Mouse (Mus musculus) spleen, postnatal 4 days (tissue): ENCODE data around the gene Snrk.
"Not testable (repeated sequence)": the region's sequence is repeated elsewhere in the genome, so short reads cannot be mapped to it uniquely, and the experiment has no call there.

Experiments used
- DNase-seq, 2 experiments: peaks; one replicate each; pipeline ENCODE4 v3.0.0; 2022; ENCODE audit warnings: low spot score in 2 of 2

Gene Snrk

DNA sequence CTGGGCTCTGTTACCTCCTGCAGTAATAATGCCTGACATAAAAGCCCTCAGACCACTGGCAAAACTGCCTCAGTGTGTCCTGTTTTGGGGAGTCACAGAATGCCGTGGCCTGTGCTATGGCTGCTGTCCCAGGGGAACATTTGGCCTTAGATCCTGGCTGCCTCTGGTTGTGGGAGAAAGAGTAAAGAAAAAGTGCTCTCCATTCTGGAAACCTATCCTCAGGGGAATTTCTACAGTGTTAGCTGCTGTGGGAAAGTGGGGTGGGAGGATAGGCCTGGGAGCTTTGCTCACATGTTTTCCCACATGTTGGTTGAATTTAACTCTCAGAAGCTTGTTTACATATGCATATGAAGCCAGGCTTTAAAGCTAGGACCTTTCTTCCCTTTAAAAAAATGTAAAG lies 26.2 kb downstream of the Snrk start:
- DNase-seq: no peak

DNA sequence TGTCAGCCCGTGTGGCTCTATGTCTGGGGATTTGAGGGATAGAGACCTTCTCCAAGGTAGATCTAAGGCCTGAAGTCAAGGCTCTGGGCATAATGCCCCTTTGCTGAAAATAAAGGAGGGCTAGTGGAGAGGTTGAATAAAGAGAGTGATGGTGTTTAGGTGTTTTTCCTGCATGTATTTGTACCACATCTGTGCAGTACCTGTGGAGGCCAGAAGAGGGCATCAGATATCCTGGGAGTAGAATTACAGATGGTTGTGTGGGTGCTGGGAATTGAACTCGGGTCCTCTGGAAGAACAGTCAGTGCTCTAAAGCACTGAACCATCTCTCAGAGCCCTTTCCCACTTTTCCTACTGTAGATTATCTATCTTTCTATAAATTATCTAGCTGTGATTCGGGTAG lies 27.7 kb downstream of the Snrk start:
- DNase-seq: no peak

DNA sequence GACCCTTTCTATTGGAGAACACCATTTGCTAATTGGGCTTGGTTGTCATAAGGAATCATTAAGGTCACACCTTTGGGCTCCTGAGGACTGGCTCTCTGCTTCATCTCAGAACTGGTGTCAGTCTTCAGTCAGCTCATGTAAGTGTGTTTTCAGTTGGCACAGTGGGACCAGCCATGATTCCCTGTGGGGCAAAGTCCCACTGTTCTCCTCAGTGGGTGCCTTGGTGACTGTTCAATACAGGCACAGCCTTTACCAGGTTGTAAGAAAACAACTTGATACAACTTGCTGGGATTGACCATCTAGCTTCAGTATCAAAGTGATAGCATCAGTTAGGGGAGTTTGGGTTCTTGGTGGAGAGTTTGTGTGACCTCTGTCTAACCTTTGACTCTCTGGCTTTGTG lies 28.6 kb downstream of the Snrk start:
- DNase-seq: no peak

DNA sequence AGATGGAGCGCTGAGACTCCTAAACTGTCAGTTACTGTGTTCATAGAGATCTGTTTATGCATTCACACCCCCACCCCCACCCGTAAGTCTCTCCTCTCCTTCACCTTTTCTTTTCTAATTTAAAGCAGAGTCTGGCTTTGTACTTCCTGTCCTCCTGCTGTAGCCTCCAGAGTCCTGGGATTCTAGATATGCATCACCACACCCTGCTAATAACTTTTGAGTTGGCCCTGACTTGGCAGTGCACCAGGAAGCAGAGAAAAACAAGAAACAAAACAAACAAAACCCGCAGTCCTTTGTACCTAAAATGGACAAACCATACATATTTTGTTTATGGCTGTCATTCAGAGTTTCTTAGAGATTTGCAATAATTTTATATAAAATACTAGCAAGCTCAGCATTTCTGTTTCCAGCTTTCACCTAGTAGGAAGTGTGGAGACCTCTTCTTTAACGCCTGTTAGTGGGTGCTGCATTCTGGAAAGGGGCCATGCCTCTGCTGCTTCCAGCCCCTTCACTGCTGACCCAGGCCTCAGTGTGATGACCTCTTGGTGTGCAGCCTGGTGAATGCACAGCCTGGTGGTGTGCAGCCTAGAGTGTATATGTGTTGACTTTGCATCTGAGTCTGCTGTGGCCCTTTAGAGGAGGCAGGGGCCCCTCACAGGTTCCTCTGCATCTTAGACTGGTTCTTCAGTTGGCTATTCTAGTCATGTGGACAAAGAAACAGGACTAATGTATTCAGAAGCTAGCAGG lies 29.2 kb downstream of the Snrk start:
- no peak for DNase-seq

DNA sequence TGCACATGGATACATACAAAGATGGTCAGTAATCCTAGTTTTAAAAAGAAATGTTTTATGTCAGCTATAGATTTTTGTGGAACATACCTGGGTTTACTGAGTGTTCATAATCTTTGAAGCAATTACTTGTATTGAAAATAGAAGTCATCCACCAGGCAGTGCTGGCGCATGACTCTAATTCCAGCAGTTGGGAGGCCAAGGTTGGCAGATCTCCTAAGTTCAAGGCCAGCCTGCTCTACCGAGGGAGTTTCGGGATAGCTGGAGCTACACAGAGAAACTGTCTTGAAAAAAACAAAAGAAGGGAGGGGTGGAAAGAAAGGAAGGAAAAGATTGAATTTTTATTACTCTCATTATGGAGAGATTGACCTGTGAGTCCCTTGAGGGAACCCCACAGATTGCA lies 31.3 kb downstream of the Snrk start:
- DNase-seq: no peak

DNA sequence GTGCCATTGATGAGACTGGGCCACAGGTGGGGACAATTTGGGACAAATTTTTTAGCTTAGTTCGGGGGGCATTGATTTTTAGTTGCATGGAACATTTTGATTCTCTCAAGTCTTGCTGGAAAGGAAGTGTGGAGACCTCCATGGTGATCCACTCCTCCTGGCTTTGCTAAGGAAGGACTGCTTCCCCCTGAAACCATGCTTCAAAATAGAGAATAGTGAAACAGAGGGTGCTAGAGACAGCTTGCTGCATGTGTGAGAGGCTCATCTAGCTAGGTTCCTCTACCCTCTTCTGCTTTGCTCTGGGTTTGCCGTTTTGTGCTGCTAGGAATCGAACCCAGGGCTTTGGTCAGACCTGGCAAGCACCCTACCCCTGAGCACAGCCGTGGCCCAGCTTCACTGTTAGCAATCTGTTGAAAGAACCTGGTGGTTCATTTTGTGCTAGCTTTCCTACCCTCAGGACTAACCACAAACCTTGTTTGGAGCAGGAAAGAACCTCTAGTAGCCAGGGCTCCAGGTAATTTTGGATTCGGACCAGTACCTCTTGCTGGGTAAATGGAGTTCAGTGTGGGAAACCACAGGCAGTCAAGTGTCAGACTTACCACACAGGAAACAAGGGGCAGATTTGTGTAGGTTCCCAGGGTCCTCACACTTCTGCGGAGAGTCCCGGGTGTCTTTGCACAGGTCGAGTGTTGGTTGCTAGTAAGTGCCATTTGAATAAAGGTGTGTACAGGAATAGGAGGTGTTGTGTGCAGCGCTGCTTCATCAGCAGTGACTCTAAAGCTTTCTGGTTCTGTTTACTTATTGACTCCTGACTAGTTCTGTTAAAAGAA lies 33.1 kb downstream of the Snrk start:
- no peak for DNase-seq

DNA sequence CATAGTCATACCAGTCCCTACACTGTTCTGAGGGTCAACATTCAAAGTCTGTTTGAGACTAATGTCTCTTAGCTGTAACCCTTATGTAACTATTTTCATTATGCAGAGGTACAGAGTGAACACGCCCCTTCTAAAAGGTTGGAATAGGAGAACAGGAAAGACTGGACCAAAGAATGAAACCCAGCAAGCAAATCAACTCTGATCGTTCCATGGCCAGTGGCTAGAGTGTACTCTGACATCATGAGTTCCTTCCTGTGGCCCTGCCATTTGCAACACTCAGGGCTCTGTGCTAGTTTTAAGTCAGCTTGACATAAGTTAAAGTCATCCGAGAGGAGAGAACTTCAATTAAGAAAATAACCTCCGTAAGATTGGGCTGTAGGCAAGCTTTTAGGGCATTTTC lies 35.0 kb downstream of the Snrk start:
- DNase-seq: no peak

DNA sequence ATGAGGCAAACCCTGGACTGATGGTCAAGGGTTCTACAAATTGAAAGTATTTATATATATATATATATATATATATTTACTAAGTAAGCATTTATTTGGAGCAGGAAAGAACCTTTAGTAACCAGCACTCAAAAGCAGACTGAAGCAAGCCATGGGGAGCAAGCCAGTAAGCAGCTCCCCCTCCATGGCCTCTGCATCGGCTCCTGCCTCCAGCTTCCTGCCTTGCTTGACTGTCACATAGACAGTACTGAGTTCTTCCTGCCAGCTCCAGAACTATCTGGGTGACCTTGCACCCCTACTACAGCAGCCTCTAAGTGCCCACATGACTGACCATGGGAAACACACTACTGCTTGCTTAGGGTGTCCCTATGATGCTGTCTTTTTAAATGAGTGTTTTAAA lies 35.4 kb downstream of the Snrk start:
- no peak for DNase-seq

DNA sequence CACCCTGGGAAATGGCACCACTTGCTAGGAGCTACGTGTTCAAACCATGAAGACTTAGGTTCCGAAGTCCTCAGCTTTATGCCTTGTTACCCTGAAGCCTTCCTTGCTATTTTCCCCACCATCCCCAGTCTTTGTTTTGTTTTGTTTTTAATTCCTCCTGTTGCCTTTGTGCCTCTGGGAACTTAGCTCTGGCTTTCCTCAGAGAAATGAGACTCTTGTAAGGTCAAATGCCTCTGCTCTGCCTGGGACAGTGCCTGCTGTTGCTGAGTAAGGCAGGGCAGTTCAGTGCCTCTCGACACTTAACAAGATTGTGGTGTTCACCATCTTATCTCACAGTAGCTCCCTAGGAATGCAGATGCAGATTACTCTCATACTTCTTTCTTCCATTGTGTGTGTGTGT lies 36.4 kb downstream of the Snrk start:
- DNase-seq: no peak

DNA sequence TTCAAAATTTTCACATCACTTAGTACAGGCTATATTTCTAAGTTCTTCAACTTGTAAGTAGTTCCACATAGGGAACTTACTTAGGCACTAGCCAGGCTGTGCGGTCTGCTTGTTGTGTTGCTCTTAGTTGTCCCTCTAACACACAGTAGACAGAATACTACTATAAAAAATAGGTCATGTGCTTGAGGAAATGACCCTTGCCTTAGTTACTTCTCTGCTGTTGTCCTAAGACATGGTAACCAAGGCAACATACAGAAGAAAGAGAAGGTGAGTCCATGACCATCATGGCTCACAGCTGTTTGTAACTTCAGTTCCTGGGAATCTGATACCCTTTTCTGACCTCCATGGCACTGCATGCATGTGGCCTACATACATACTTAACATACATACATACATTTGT lies 38.1 kb downstream of the Snrk start:
- DNase-seq: no peak

DNA sequence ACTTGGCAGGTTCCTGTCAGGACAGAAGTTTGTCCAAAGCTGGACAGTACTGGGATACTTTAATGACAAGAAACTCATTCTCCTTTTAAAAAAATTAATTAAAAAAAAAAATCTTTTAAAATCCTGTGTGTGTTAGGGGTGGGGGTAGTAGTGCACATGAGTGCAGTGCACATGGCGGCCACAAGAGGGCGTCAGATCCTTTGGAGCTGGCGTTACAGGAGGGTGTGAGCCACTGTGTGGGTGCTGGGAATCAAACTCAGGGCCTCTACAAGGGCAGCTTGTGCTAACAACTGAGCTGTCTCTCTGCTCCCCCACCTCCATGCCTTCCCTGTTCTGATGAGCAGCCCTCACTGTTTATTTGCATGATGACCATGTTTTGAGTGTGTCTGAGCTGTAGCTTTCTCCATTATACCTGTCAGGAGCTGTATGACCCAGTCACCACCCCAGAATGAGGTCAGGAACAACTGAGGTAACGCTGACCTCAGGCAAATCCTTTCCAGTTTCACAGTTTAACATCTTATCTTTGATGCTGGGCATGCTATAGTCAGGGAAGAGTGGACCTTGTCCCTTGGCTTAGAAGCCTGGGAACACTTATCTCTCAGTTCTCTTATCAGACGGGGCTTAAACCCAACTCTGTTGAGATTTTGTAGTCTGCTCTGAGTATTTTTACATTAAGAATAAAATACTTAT lies 39.5 kb downstream of the Snrk start:
- DNase-seq: no peak

DNA sequence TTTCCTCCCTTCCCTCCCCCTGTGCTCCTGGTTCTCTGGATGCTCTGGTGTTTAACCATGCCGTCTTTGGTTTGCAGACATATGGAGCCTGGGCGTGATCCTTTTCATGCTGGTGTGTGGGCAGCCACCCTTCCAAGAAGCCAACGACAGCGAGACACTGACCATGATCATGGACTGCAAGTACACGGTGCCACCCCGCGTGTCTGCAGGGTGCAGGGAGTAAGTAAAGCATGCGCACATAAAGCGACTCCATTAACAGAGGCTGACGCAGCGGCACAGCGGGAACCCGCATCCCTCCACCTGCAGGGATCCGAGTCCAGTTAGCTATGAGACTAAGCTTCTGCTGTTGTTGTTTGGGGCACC lies 40.0 kb downstream of the Snrk start:
- DNase-seq: no peak

DNA sequence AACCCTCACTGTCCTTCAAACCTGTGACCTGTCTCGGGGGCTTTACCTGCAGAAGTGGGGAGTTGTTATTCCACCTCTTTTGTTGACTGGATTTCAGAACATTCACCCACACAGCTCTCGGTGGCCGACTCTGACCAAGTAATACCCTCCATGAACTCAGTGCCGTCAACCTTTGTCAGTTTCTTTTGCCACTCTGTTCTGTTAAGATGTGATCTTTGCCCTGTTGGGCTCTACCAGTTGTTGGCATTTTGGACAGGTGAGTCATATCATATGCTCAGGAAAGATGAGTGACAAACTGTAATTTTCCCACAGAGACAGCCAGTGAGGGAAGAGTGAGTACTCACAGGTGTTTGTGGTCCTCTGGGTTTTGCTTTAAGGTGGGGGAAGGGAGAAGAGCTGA lies 47.5 kb downstream of the Snrk start:
- DNase-seq: no peak

DNA sequence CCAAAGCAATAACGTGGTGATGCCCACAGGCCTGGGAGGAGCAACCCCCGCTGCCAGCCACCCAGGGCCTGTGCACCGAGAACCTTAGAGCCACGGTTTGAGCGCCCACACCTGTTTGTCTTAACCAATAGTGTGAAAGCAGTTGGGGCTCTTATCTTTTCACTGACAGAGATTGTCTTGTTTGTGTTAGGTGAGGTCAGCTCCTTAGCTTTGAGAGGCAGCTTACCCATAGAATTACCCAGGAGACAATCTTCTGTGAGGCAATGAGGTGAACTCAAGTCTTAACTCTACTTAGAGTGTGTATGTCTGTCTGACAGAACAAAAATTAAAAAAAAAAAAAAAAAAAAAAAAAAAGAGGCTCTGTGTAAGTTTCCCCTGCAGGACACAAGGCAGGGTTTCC lies 50.7 kb downstream of the Snrk start:
- DNase-seq: not testable (repeated sequence)

DNA sequence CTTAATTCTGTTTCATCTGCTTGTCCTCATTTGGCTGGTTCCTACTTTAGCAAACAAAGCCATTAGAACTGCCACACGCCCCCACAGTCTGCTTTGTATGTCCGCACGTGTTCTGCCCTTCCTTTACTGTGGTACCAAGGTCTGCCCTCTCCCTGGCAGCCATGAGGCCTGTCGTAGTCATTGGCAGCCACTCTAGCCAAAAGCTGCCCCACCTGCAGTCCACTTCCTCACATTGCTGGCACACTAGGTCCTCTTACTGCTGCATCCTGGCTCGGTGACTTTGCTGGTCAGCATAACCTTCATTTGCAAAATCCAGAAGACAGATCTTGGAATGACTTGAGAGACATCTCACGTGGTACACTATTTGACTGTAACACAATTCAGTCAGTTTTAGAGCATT lies 52.8 kb downstream of the Snrk start:
- DNase-seq: no peak

DNA sequence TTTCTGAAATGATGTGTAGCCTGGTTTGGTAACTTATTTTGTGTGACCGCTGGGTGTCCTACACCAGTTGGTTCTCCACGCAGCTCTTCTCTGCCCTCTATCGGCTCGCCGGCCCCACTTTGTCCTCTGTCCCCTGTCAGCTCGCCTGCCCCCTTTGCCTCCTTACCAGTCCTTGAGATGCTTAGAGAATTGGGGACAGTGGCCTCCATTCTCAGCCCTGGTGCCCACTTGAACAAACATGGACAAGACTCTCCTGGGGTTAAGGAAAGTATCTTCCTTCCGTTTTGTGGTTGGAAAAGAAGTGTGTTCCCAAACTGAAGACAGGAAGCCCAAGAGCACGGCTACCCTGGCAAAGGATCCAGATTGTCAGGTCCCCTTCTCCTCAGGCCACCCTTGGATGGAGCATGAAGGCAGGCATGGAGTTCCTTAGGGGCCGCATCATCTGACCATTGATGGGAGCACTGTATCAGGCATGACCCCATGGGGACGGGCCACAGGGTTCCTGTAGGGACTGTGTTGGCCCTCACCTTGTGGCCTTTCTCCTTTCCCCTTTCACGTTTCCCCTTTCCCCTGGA lies 55.6 kb downstream of the Snrk start:
- no peak for DNase-seq

DNA sequence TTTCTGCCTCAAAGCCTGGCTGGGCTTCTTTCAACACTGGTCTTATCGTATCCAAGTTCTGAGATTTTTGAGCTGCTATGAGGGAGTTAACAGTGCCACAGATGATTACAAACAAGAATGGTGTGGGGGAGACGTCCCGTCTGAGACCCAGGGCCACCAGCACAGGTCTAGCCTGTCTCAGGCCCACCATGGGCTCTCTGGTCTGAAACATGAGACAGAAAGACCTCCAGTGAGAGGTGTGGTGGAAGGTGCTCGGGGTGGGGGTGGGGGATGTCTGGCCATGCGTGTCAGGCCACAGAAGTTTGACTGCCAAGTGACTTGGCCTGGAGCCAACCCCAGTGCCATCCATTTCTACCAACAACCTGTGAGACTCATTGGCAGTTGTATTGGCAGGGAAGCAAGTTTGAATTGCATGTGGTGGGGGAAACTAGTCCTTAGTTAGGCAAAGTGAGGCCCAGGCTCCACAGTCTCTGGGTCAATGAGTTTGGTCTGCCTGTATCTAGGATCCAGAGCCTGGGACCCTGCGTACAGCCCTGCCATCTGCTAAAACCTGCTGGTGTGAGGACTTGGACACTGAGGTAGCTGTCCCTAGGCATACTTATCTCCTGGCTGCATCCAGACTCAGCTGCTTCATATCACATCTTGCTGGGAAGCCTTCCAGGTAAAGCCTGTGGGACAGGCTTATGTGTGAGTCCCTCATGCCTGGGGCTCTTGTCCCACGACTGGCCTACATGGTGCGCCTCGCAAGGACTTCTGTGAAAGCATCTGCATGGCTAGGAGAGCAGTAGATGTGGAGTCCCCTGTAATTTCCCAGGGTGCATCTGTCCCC lies 56.6 kb downstream of the Snrk start:
- no peak for DNase-seq

DNA sequence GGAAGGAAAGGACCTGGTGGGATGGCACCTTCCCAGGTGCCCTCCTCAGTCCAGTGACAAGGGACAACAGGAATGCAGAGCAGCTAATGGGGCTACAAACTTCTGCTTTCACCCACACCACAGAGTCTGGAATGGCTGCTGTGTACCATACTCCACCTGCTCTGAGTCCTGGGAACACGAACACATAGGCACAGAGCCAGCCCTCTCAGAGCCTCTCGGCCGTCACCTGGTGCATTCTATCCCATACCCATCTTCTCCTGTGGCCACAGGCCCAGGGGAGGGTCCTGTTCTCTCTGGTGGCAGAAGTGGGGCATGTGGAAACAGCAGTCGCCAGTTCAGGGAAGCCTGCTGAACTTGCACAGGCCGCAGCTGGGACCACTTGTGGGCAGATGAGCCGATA lies 57.7 kb downstream of the Snrk start:
- no peak for DNase-seq

DNA sequence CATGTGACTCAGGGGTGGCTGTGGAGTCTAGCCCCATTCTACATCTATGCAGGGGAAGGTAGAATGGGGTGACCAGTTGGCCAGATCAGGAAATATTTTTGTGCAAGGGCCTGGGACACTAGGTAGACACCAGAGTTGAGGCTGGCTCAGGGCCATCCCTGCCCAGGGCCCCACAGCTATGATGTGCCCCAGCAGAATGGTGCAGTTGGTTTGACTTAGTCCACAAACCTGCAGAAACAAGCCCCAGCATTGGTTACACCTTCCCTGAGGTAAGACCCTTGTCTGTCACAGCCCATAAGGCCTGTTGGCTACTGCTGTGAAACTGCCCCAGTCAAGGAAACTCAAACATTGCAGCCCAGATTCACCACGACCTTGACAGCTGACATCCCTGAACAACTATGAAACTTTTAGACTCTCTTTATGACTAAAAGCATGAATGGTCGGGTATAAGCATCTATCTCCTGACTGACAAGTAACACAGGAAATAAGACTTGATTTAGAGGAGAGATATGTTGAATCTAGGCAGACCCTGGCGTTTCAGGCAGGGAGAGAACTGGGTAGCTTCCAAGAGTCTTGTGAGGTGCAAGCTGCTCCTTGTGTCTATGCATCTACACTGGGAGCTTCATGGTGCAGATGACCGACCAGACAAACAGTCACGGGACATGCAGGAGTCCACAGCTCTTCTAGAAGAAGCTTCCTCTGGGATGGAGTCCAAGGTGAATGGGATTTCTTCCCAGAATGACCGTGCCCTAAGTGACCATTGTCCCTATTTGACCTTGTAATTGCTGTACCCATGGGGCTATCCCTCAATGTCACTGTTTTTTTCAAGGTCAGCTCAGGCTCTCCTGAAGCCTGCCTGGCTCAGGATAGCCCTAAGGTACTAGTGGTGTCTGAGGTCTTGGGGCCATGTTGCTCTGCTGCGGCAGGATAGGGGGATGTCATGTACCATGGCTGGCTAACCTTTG lies 60.5 kb downstream of the Snrk start:
- DNase-seq: no peak

DNA sequence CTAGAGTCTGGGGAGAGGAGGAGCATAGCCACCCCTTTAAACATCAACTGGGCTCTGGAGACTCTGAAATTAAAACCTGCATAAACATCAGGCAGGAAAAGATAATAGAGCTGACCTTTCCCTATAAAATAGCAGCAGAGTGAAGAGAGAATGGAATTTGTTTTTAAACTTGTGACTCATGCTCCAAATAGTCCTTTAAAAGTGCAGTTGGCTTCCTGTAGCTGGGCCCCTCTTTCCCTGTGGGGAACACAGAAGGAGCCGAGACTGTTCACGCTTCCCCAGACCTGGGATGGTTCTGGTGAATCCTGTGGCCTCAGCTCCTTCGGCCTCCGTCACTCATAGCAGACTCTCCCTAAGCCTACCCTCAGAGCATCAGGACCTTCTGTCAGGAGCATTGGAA lies 61.4 kb downstream of the Snrk start:
- DNase-seq: no peak

DNA sequence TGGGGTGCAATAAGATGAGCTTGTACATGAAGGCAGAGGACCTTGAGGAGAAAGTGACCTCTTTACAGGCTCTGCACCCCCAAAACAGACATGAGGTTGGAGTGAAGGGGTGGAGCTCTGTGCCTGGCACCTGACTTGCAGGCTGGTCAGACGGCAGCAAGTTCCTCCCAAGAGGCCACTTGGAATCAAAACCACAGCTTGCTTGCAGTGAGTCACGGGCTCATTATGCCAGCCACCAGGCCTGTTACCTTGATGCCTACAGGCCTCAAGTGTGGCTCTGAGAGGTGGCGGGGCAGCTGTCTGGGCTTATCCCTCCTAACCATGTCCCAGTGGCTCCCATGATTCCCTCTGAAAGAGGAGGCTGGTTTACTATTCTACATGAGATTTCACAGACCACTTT lies 63.0 kb downstream of the Snrk start:
- no peak for DNase-seq
